Mouse (Mus musculus) lung, postnatal 10 days (tissue): Measurements from ENCODE around the gene Kif27.
A peak's percentile ranks its signal among the peaks of the same experiment; 100 is the strongest.
"Not testable (repeated sequence)": the region's sequence is repeated elsewhere in the genome, so short reads cannot be mapped to it uniquely, and the experiment has no call there.

ENCODE experiments used
- DNase-seq: peaks from one replicate; pipeline ENCODE4 v3.0.0; 2021

The Kif27 gene

GRCm38 (mm10) chr13:58358629-58359303, at the start of gene Kif27:
TSS of gene Kif27 (minus strand) at chr13:58359122.
- DNase-seq, result peak; percentile 92

- DNase-seq, result not testable (repeated sequence)
Measured at GRCm38 (mm10) chr13:58403243-58403642, 44.3 kb upstream of the Kif27 start, which contains the start of gene Hnrnpk. TSS of gene Hnrnpk (minus strand) at chr13:58403343.

GRCm38 (mm10) chr13:58402744-58403110, 43.8 kb upstream of the Kif27 start:
- DNase-seq, result no peak

- peak; percentile 99 for DNase-seq
Measured at GRCm38 (mm10) chr13:58402003-58402743, 43.3 kb upstream of the Kif27 start, which contains the start of gene Rmi1. TSS of gene Rmi1 (plus strand) at chr13:58402248.

- peak; percentile 88 for DNase-seq
Measured at GRCm38 (mm10) chr13:58401135-58402002, 42.4 kb upstream of the Kif27 start.

- DNase-seq, result no peak
Measured at GRCm38 (mm10) chr13:58400576-58400975, 41.7 kb upstream of the Kif27 start.

- no peak for DNase-seq
Measured at GRCm38 (mm10) chr13:58397651-58398050, 38.7 kb upstream of the Kif27 start.

- not testable (repeated sequence) for DNase-seq
Measured at GRCm38 (mm10) chr13:58394392-58394791, 35.5 kb upstream of the Kif27 start.

- DNase-seq, result no peak
Measured at GRCm38 (mm10) chr13:58389324-58389951, 30.5 kb upstream of the Kif27 start.

- no peak for DNase-seq
Measured at GRCm38 (mm10) chr13:58388379-58388778, 29.5 kb upstream of the Kif27 start.

GRCm38 (mm10) chr13:58387948-58388347, 29.0 kb upstream of the Kif27 start:
- peak; percentile 85 for DNase-seq

- no peak for DNase-seq
Measured at GRCm38 (mm10) chr13:58385547-58385920, 26.6 kb upstream of the Kif27 start.

- peak; percentile 72 for DNase-seq
Measured at GRCm38 (mm10) chr13:58384779-58385546, 26.0 kb upstream of the Kif27 start, which contains the start of gene 2210016F16Rik. TSS of gene 2210016F16Rik (minus strand) at chr13:58385225.

- no peak for DNase-seq
Measured at GRCm38 (mm10) chr13:58384371-58384770, 25.4 kb upstream of the Kif27 start.

- no peak for DNase-seq
Measured at GRCm38 (mm10) chr13:58373153-58373470, 14.2 kb upstream of the Kif27 start.

- DNase-seq, result peak; percentile 58
Measured at GRCm38 (mm10) chr13:58372278-58373152, 13.6 kb upstream of the Kif27 start.

GRCm38 (mm10) chr13:58368835-58369234, 9.9 kb upstream of the Kif27 start:
- no peak for DNase-seq

- no peak for DNase-seq
Measured at GRCm38 (mm10) chr13:58367641-58368040, 8.7 kb upstream of the Kif27 start.

GRCm38 (mm10) chr13:58366373-58366772, 7.5 kb upstream of the Kif27 start:
- no peak for DNase-seq

- DNase-seq, result not testable (repeated sequence)
Measured at GRCm38 (mm10) chr13:58365179-58365578, 6.3 kb upstream of the Kif27 start.
